Mouse (Mus musculus): ENCODE measurements around the gene Mpv17l2.

DNA sequence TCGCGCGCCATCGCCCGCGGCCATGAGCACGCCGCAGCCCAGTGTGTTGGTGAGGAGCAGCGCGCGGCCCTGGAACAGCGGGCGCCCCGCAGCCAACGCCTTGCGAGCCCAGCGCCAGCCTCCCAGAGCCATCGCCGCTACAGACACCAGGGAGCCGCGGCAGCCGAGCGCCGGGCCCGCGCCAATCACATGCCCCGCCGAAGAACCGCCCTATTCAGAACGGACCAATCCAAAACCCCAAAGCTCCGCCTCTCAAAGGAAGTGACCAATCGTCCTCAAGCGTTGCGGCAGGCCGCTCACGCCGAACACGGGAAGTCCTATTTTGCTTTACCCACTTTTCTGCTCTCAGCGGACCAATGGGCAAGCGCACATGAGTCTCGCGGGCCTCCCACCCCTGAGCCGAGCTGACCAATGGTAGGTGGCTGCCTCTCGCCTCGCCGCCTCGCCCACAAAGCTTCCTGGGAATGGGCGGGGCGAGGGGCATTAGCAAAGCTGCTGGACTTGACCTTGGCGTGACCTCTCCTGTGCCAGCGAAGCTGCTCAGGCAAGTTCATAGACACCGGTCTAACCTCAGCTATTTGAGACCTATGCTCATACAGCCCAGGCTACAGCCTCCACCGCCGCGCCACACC, at the start of gene Mpv17l2:
- no peak for TF ChIP-seq FLI1 (IDR thresholded peaks at IDR 0.05; ENCODE audit: low read length)
- no peak for TF ChIP-seq GATA1 (IDR thresholded peaks at IDR 0.05; ENCODE audit: borderline replicate concordance, low read length)

All from megakaryocyte, embryonic 14.5 days (primary cell).